Mouse (Mus musculus): Measurements from ENCODE around the gene Eif4enif1.

DNA sequence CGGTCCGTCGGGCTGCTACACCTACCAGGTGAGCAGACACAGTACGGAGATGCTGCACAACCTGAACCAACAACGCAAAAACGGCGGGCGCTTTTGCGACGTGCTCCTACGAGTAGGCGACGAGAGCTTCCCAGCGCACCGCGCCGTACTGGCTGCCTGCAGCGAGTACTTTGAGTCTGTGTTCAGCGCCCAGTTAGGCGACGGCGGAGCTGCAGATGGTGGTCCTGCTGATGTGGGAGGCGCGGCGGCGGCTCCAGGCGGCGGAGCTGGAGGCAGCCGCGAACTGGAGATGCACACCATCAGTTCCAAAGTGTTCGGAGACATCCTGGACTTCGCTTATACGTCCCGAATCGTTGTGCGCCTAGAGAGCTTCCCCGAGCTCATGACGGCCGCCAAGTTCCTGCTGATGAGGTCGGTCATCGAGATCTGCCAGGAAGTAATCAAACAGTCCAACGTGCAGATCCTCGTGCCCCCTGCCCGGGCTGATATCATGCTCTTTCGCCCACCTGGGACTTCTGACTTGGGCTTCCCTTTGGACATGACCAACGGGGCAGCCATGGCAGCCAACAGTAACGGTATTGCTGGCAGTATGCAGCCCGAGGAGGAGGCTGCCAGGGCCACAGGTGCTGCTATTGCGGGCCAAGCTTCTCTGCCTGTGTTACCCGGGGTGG lies 88.6 kb downstream of the Eif4enif1 start:
- no peak for TF ChIP-seq CTCF (IDR thresholded peaks at IDR 0.05; ENCODE audit: control insufficient read depth, insufficient read depth, low read length)
- peak; percentile 48 for TF ChIP-seq POLR2A (IDR thresholded peaks at IDR 0.05; ENCODE audit: borderline replicate concordance, control insufficient read depth, low read depth, low read length)
